Mouse (Mus musculus): ENCODE measurements at regions not wholly inside any gene's neighbourhood (a gene's known extent, or its start where the extent isn't known, plus 50 kb on each side); places are given as distances from the start of the nearest gene placed in this dataset.

DNA sequence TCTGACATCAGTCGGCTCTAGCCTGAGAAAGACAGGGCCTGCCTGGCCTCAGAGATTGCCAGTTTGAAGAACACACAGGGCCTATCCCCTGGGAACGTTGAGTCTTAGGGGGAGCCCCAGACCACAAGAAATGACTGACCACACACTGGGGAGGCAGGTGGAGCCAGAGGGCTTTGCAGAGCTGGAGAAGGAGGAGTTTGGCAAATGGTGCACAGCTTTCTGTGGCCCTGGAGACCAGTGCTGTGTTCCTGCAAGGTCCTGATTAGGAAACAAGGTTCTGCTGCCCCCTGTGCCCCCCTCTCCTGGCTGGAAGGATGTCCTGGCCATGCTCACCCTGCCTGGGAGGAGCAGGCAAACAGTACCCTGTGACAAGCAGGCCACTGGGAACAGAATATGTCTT lies 82.2 kb upstream of the 1600014C23Rik start:
- Histone ChIP-seq H3K27me3 (ENCODE audit: control insufficient read depth, insufficient read depth, insufficient read length) (no peaks in the 10 kb centered on the region), H3K4me3 (ENCODE audit: insufficient read depth, poor library complexity, severe bottlenecking) (no peak overlapping the region), H3K36me3 (ENCODE audit: control insufficient read depth, insufficient read depth) (no peaks in the 10 kb centered on the region), H3K79me2 (ENCODE audit: control insufficient read depth, insufficient read depth) (no peaks in the 10 kb centered on the region), H3K79me3 (ENCODE audit: low read depth) (no peaks in the 10 kb centered on the region), H3ac (ENCODE audit: control insufficient read depth, insufficient read length, low read depth) (no peak overlapping the region)
- TF ChIP-seq MYOG (IDR thresholded peaks at IDR 0.05; ENCODE audit: control insufficient read depth, extremely low read depth, insufficient read length) = no peak
- peak; percentile 49 for TF ChIP-seq MYOD1 (IDR thresholded peaks at IDR 0.05; ENCODE audit: control insufficient read depth, insufficient read length, low read depth)
- TF ChIP-seq FOSL1 (IDR thresholded peaks at IDR 0.05; ENCODE audit: insufficient read depth, low read length, poor library complexity, severe bottlenecking) = no peak
- no peak for TF ChIP-seq USF1 (IDR thresholded peaks at IDR 0.05; ENCODE audit: low read depth)
- peak; percentile 20 for TF ChIP-seq CTCF (IDR thresholded peaks at IDR 0.05; ENCODE audit: control insufficient read depth, insufficient read depth, insufficient read length)
- no peak for TF ChIP-seq CEBPB (IDR thresholded peaks at IDR 0.05; ENCODE audit: low read depth)
- peak; percentile 37 for TF ChIP-seq MAX (IDR thresholded peaks at IDR 0.05)

- no peaks in the 10 kb centered on the region for H3K79me2 ChIP-seq (ENCODE audit: control insufficient read depth, insufficient read depth)
- no peaks in the 10 kb centered on the region for H3K36me3 ChIP-seq (ENCODE audit: control insufficient read depth, insufficient read depth)
- H3K4me3 ChIP-seq (ENCODE audit: insufficient read depth, poor library complexity, severe bottlenecking) = no peak overlapping the region
- no peaks in the 10 kb centered on the region for H3K27me3 ChIP-seq (ENCODE audit: control insufficient read depth, insufficient read depth, insufficient read length)
- no peak for TF ChIP-seq USF1 (IDR thresholded peaks at IDR 0.05; ENCODE audit: low read depth)
- TF ChIP-seq CTCF (IDR thresholded peaks at IDR 0.05; ENCODE audit: control insufficient read depth, insufficient read depth, insufficient read length) = no peak
- TF ChIP-seq MAX (IDR thresholded peaks at IDR 0.05) = no peak
- TF ChIP-seq FOSL1 (IDR thresholded peaks at IDR 0.05; ENCODE audit: insufficient read depth, low read length, poor library complexity, severe bottlenecking) = no peak
- no peak for TF ChIP-seq CEBPB (IDR thresholded peaks at IDR 0.05; ENCODE audit: low read depth)
- TF ChIP-seq MYOG (IDR thresholded peaks at IDR 0.05; ENCODE audit: control insufficient read depth, extremely low read depth, insufficient read length) = no peak
- no peak for TF ChIP-seq MYOD1 (IDR thresholded peaks at IDR 0.05; ENCODE audit: control insufficient read depth, insufficient read length, low read depth)
- no peaks in the 10 kb centered on the region for H3K79me3 ChIP-seq (ENCODE audit: low read depth)
- peak overlapping the region; percentile 13 for H3ac ChIP-seq (ENCODE audit: control insufficient read depth, insufficient read length, low read depth)
Measured at GRCm38 (mm10) chr17:45815341-45815740, 81.7 kb upstream of the 1600014C23Rik start.

GRCm38 (mm10) chr17:45814586-45814985 lies 80.9 kb upstream of the 1600014C23Rik start:
- no peaks in the 10 kb centered on the region for H3K36me3 ChIP-seq (ENCODE audit: control insufficient read depth, insufficient read depth)
- no peak for TF ChIP-seq MAX (IDR thresholded peaks at IDR 0.05)
- TF ChIP-seq FOSL1 (IDR thresholded peaks at IDR 0.05; ENCODE audit: insufficient read depth, low read length, poor library complexity, severe bottlenecking) = no peak
- TF ChIP-seq CTCF (IDR thresholded peaks at IDR 0.05; ENCODE audit: control insufficient read depth, insufficient read depth, insufficient read length) = no peak
- no peak for TF ChIP-seq MYOD1 (IDR thresholded peaks at IDR 0.05; ENCODE audit: control insufficient read depth, insufficient read length, low read depth)
- TF ChIP-seq MYOG (IDR thresholded peaks at IDR 0.05; ENCODE audit: control insufficient read depth, extremely low read depth, insufficient read length) = no peak
- no peak for TF ChIP-seq USF1 (IDR thresholded peaks at IDR 0.05; ENCODE audit: low read depth)
- no peak for TF ChIP-seq CEBPB (IDR thresholded peaks at IDR 0.05; ENCODE audit: low read depth)
- no peaks in the 10 kb centered on the region for H3K27me3 ChIP-seq (ENCODE audit: control insufficient read depth, insufficient read depth, insufficient read length)

DNA sequence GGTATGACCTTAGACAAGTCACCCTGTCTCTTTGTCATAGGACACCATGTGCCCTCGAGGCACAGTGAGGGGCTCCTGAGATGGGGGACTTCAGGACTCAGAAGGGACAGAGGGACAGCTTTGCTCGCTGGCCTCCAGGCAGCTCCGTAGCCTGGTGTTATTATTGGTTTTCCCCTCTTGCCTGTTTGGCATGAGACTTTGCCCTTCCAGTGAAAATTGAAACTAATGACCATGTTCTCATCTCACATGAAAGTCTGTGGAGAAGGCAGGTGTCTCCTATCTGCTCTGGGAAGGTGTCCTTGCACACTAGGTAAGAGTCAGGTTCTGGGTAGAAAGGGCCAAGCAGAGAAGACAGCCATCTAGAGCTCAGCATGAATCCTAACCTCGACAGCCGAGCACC lies 80.3 kb upstream of the 1600014C23Rik start:
- Histone ChIP-seq H3K36me3 (ENCODE audit: control insufficient read depth, insufficient read depth) (no peaks in the 10 kb centered on the region), H3K4me3 (ENCODE audit: insufficient read depth, poor library complexity, severe bottlenecking) (no peak overlapping the region), H3K79me2 (ENCODE audit: control insufficient read depth, insufficient read depth) (no peaks in the 10 kb centered on the region), H3K27me3 (ENCODE audit: control insufficient read depth, insufficient read depth, insufficient read length) (no peaks in the 10 kb centered on the region), H3ac (ENCODE audit: control insufficient read depth, insufficient read length, low read depth) (no peak overlapping the region), H3K79me3 (ENCODE audit: low read depth) (no peaks in the 10 kb centered on the region)
- TF ChIP-seq CEBPB (IDR thresholded peaks at IDR 0.05; ENCODE audit: low read depth) = no peak
- no peak for TF ChIP-seq USF1 (IDR thresholded peaks at IDR 0.05; ENCODE audit: low read depth)
- TF ChIP-seq FOSL1 (IDR thresholded peaks at IDR 0.05; ENCODE audit: insufficient read depth, low read length, poor library complexity, severe bottlenecking) = no peak
- TF ChIP-seq MYOD1 (IDR thresholded peaks at IDR 0.05; ENCODE audit: control insufficient read depth, insufficient read length, low read depth) = no peak
- no peak for TF ChIP-seq MAX (IDR thresholded peaks at IDR 0.05)
- TF ChIP-seq MYOG (IDR thresholded peaks at IDR 0.05; ENCODE audit: control insufficient read depth, extremely low read depth, insufficient read length) = no peak
- TF ChIP-seq CTCF (IDR thresholded peaks at IDR 0.05; ENCODE audit: control insufficient read depth, insufficient read depth, insufficient read length) = no peak

More at GRCm38 (mm10) chr17:45814586-45814985, 80.9 kb upstream of the 1600014C23Rik start:
- H3ac ChIP-seq (ENCODE audit: control insufficient read depth, insufficient read length, low read depth) = no peak overlapping the region
- no peaks in the 10 kb centered on the region for H3K79me3 ChIP-seq (ENCODE audit: low read depth)
- H3K4me3 ChIP-seq (ENCODE audit: insufficient read depth, poor library complexity, severe bottlenecking) = no peak overlapping the region
- H3K79me2 ChIP-seq (ENCODE audit: control insufficient read depth, insufficient read depth) = no peaks in the 10 kb centered on the region

- no peaks in the 10 kb centered on the region for H3K27me3 ChIP-seq (ENCODE audit: control insufficient read depth, insufficient read depth, insufficient read length)
- no peak overlapping the region for H3ac ChIP-seq (ENCODE audit: control insufficient read depth, insufficient read length, low read depth)
- H3K79me2 ChIP-seq (ENCODE audit: control insufficient read depth, insufficient read depth) = no peaks in the 10 kb centered on the region
- H3K79me3 ChIP-seq (ENCODE audit: low read depth) = no peaks in the 10 kb centered on the region
- H3K36me3 ChIP-seq (ENCODE audit: control insufficient read depth, insufficient read depth) = no peaks in the 10 kb centered on the region
- no peak overlapping the region for H3K4me3 ChIP-seq (ENCODE audit: insufficient read depth, poor library complexity, severe bottlenecking)
- TF ChIP-seq FOSL1 (IDR thresholded peaks at IDR 0.05; ENCODE audit: insufficient read depth, low read length, poor library complexity, severe bottlenecking) (no peak), MAX (IDR thresholded peaks at IDR 0.05) (no peak), USF1 (IDR thresholded peaks at IDR 0.05; ENCODE audit: low read depth) (no peak), CEBPB (IDR thresholded peaks at IDR 0.05; ENCODE audit: low read depth) (no peak), MYOG (IDR thresholded peaks at IDR 0.05; ENCODE audit: control insufficient read depth, extremely low read depth, insufficient read length) (no peak), MYOD1 (IDR thresholded peaks at IDR 0.05; ENCODE audit: control insufficient read depth, insufficient read length, low read depth) (no peak), CTCF (IDR thresholded peaks at IDR 0.05; ENCODE audit: control insufficient read depth, insufficient read depth, insufficient read length) (no peak)
Measured at GRCm38 (mm10) chr17:45812289-45812955, 78.8 kb upstream of the 1600014C23Rik start.
